Mouse (Mus musculus) kidney, postnatal 0 days (tissue): Measurements from ENCODE around the gene Ctrc. TPM values are rescaled to one million over a fixed set of nuclear protein-coding genes. Genes with fewer than 3 reads are reported as not detected.

Experiments used
- ATAC-seq: fragments of 200-750 bp; cut with Nextera tagmentation; replicated peaks from 2 replicates; pipeline ENCODE4 v1.8.0; 2017; ENCODE audit warnings: low read depth, moderate number of reproducible peaks, moderate TSS enrichment, moderate library complexity; ENCODE audit not compliant: low FRiP score
- DNase-seq: peaks from one replicate; pipeline ENCODE4 v3.0.0-alpha.2; 2016; ENCODE audit warnings: low spot score
- H3K27ac ChIP-seq: fragments of 300-500 bp; sonication (generic); 2 replicates; pipeline ENCODE4 v1.5.1; 2014; ENCODE audit warnings: mild to moderate bottlenecking
- H3K27me3 ChIP-seq: fragments of 300-500 bp; sonication (generic); 2 replicates; pipeline ENCODE4 v1.6.1; 2014; ENCODE audit warnings: low read length, mixed read lengths; ENCODE audit not compliant: insufficient read depth
- H3K36me3 ChIP-seq: fragments of 300-500 bp; sonication (generic); 2 replicates; pipeline ENCODE4 v1.6.1; 2014; ENCODE audit warnings: low read length, mixed read lengths; ENCODE audit not compliant: insufficient read depth
- H3K4me1 ChIP-seq: fragments of 300-500 bp; sonication (generic); replicated peaks from 2 replicates; pipeline ENCODE4 v1.6.1; 2014; ENCODE audit warnings: antibody characterized with exemption, low read length, mixed read lengths; ENCODE audit not compliant: insufficient read depth
- H3K4me2 ChIP-seq: fragments of 300-500 bp; sonication (generic); 2 replicates; pipeline ENCODE4 v1.6.1; 2014; ENCODE audit warnings: mild to moderate bottlenecking, low read length, moderate library complexity, mixed read lengths
- H3K4me3 ChIP-seq: fragments of 300-500 bp; sonication (generic); replicated peaks from 2 replicates; pipeline ENCODE4 v1.5.1; 2014; ENCODE audit warnings: low read depth, low read length
- H3K9ac ChIP-seq: fragments of 300-500 bp; sonication (generic); 2 replicates; pipeline ENCODE4 v1.6.1; 2014; ENCODE audit warnings: low read depth, low read length
- H3K9me3 ChIP-seq: fragments of 300-500 bp; sonication (generic); replicated peaks from 2 replicates; pipeline ENCODE4 v1.6.1; 2016; ENCODE audit warnings: low read length, inconsistent platforms, mixed read lengths
- CTCF ChIP-seq: IDR thresholded peaks from 2 replicates; pipeline ENCODE4 v1.5.1; 2016; ENCODE audit warnings: antibody characterized with exemption, low read depth, mild to moderate bottlenecking, moderate library complexity
- whole genome bisulfite sequencing: fragments of 180-500 bp; shearing (Covaris S2); extraction: QIAGEN DNeasy Blood & Tissue Kit; methylation state at CpG from one replicate; pipeline ENCODE4 v1.1.7; 2014; 5-methylcytosine and 5-hydroxymethylcytosine counted together
- polyA plus RNA-seq: library from polyadenylated mRNA; unstranded; fragments of >200 nt; fragmentation: Nextera tagmentation; extraction: Ambion mirVana; gene quantifications from 2 replicates; pipeline ENCODE4 v1.2.1, GENCODE M21; 2015

Gene Ctrc
- polyA plus RNA-seq, 1 experiment from 2014 or later: not detected

- ATAC-seq: no peak
- Histone ChIP-seq H3K4me2 (peak overlapping the region; percentile 79), H3K4me1 (no peaks in the 10 kb centered on the region; the same call in 1 of the 2 replicates), H3K9me3 (no peaks in the 10 kb centered on the region), H3K9ac (peak overlapping the region; percentile 85), H3K27me3 (no peaks in the 10 kb centered on the region), H3K36me3 (no peaks in the 10 kb centered on the region), H3K27ac (peak overlapping the region; percentile 82), H3K4me3 (peak overlapping the region; percentile 72)
- no peak for DNase-seq
- TF ChIP-seq CTCF: no peak
- 43% methylated on average over 3 of the region's 3 CpGs for WGBS
Observed at GRCm38 (mm10) chr4:141789564-141790218, 56.5 kb downstream of the Ctrc start.

- H3K36me3 ChIP-seq: peaks cover 20% of the 10 kb centered on the region; the same call in 1 of the 2 replicates
- no peak overlapping the region for H3K9ac ChIP-seq
- WGBS: 89% methylated on average over 7 of the region's 7 CpGs
- no peak overlapping the region for H3K4me2 ChIP-seq
- ATAC-seq (no peak), DNase-seq (no peak)
- no peak overlapping the region for H3K27ac ChIP-seq
- no peaks in the 10 kb centered on the region; the same call in 1 of the 2 replicates for H3K4me1 ChIP-seq
- H3K4me3 ChIP-seq: no peak overlapping the region
- no peaks in the 10 kb centered on the region for H3K9me3 ChIP-seq
- TF ChIP-seq CTCF: no peak
- no peaks in the 10 kb centered on the region for H3K27me3 ChIP-seq
Observed at GRCm38 (mm10) chr4:141787462-141787861, 58.7 kb downstream of the Ctrc start.

- WGBS: 41% methylated on average over 6 of the region's 6 CpGs
- H3K9ac ChIP-seq: no peak overlapping the region
- no peak overlapping the region for H3K4me2 ChIP-seq
- no peak for DNase-seq
- H3K27me3 ChIP-seq: no peaks in the 10 kb centered on the region
- ATAC-seq: no peak
- H3K27ac ChIP-seq: no peak overlapping the region
- TF ChIP-seq CTCF: no peak
- H3K4me3 ChIP-seq: no peak overlapping the region
- peaks cover 21% of the 10 kb centered on the region; the same call in 1 of the 2 replicates for H3K36me3 ChIP-seq
- no peaks in the 10 kb centered on the region; the same call in 1 of the 2 replicates for H3K4me1 ChIP-seq
- no peaks in the 10 kb centered on the region for H3K9me3 ChIP-seq
Observed at GRCm38 (mm10) chr4:141787046-141787445, 59.1 kb downstream of the Ctrc start.

- ATAC-seq: no peak
- no peak overlapping the region for H3K4me3 ChIP-seq
- no peaks in the 10 kb centered on the region for H3K27me3 ChIP-seq
- no peaks in the 10 kb centered on the region for H3K9me3 ChIP-seq
- no peaks in the 10 kb centered on the region; the same call in 1 of the 2 replicates for H3K4me1 ChIP-seq
- no peak overlapping the region for H3K27ac ChIP-seq
- WGBS: 78% methylated on average over 13 of the region's 13 CpGs
- no peak overlapping the region for H3K4me2 ChIP-seq
- TF ChIP-seq CTCF: no peak
- DNase-seq: no peak
- no peak overlapping the region for H3K9ac ChIP-seq
- H3K36me3 ChIP-seq: peaks cover 30% of the 10 kb centered on the region
Observed at GRCm38 (mm10) chr4:141786141-141786540, 60.0 kb downstream of the Ctrc start.

GRCm38 (mm10) chr4:141784835-141785234, 61.3 kb downstream of the Ctrc start:
- H3K4me1 ChIP-seq: no peaks in the 10 kb centered on the region; the same call in 1 of the 2 replicates
- peak; percentile 20; the same call in 1 of the 2 replicates for TF ChIP-seq CTCF
- no peak for DNase-seq
- no peak overlapping the region for H3K27ac ChIP-seq
- H3K4me2 ChIP-seq: no peak overlapping the region
- no peaks in the 10 kb centered on the region for H3K9me3 ChIP-seq
- H3K27me3 ChIP-seq: no peaks in the 10 kb centered on the region
- peaks cover 41% of the 10 kb centered on the region for H3K36me3 ChIP-seq
- WGBS: 76% methylated on average over 5 of the region's 5 CpGs
- ATAC-seq: no peak
- H3K4me3 ChIP-seq: no peak overlapping the region
- H3K9ac ChIP-seq: no peak overlapping the region

GRCm38 (mm10) chr4:141781201-141781985, 64.8 kb downstream of the Ctrc start:
- H3K9ac ChIP-seq: no peak overlapping the region
- DNase-seq: no peak
- no peak overlapping the region for H3K4me3 ChIP-seq
- 91% methylated on average over 8 of the region's 8 CpGs for WGBS
- TF ChIP-seq CTCF: no peak
- no peak overlapping the region for H3K4me2 ChIP-seq
- H3K27ac ChIP-seq: no peak overlapping the region
- H3K4me1 ChIP-seq: no peaks in the 10 kb centered on the region
- no peaks in the 10 kb centered on the region for H3K27me3 ChIP-seq
- H3K9me3 ChIP-seq: no peaks in the 10 kb centered on the region
- no peak for ATAC-seq
- peaks cover 44% of the 10 kb centered on the region for H3K36me3 ChIP-seq
